Mouse (Mus musculus) heart, embryonic 13.5 days (tissue): Measurements from ENCODE around the gene Slc35a1. TPM values are rescaled to one million over a fixed set of nuclear protein-coding genes. Genes with fewer than 3 reads are reported as not detected.

Source experiments
- ATAC-seq: fragments of 200-750 bp; cut with Nextera tagmentation; 2 replicates; pipeline ENCODE4 v1.8.0; 2017; ENCODE audit warnings: moderate TSS enrichment; ENCODE audit not compliant: insufficient number of reproducible peaks, low FRiP score, low TSS enrichment; ENCODE audit errors: extremely low read depth
- H3K27ac ChIP-seq: fragments of 300-500 bp; sonication (generic); replicated peaks from 2 replicates; pipeline ENCODE4 v1.5.1; 2015; ENCODE audit warnings: moderate library complexity, mild to moderate bottlenecking, inconsistent platforms
- H3K27me3 ChIP-seq: fragments of 300-500 bp; sonication (generic); replicated peaks from 2 replicates; pipeline ENCODE4 v1.6.1; 2015; ENCODE audit warnings: mild to moderate bottlenecking, inconsistent platforms
- H3K36me3 ChIP-seq: fragments of 300-500 bp; sonication (generic); 2 replicates; pipeline ENCODE4 v1.6.1; 2015; ENCODE audit warnings: mild to moderate bottlenecking, inconsistent platforms
- H3K4me1 ChIP-seq: fragments of 300-500 bp; sonication (generic); 2 replicates; pipeline ENCODE4 v1.6.1; 2015; ENCODE audit warnings: inconsistent platforms
- H3K4me2 ChIP-seq: fragments of 300-500 bp; sonication (generic); 2 replicates; pipeline ENCODE4 v1.6.1; 2015; ENCODE audit warnings: inconsistent platforms, mild to moderate bottlenecking, moderate library complexity
- H3K4me3 ChIP-seq: fragments of 300-500 bp; sonication (generic); 2 replicates; pipeline ENCODE4 v1.5.1; 2015; ENCODE audit warnings: moderate library complexity, mild to moderate bottlenecking, inconsistent platforms
- H3K9ac ChIP-seq: fragments of 300-500 bp; sonication (generic); 2 replicates; pipeline ENCODE4 v1.6.1; 2015; ENCODE audit warnings: inconsistent platforms, mild to moderate bottlenecking, moderate library complexity
- H3K9me3 ChIP-seq: fragments of 300-500 bp; sonication (generic); 2 replicates; pipeline ENCODE4 v1.6.1; 2016; ENCODE audit warnings: inconsistent platforms
- WGBS: fragments of 180-500 bp; shearing (Covaris S2); methylation state at CpG from one replicate; pipeline ENCODE4 v1.1.7; 2015; ENCODE audit warnings: mixed read lengths; 5-methylcytosine and 5-hydroxymethylcytosine counted together
- polyA plus RNA-seq: library from polyadenylated mRNA; unstranded; fragments of >200 nt; fragmentation: Nextera tagmentation; extraction: Ambion mirVana; gene quantifications from 2 replicates; pipeline ENCODE4 v1.2.1, GENCODE M21; 2015

The Slc35a1 gene
- polyA plus RNA-seq, 1 experiment from 2014 or later, result 43.9 TPM

DNA sequence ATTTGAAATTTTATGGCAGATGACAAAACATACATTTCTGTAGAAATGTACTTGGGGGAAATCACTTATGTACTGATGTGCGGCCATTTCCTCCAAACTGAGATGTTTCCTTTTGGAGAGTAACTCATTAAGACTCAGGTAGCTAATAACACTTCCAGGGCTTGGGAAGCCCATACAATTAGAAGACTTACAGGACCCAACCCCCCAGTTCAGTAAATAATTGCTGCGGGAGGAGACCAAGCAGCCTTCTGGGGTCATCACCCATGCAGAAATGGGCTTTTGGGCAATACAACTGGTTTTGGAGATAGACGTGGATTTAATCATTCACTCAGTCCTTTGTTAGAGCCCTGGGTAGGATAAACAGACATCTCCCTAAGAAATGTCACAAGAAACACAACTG, 20.0 kb upstream of the Slc35a1 start:
- H3K4me2 ChIP-seq, result no peak overlapping the region
- no peak overlapping the region for H3K27ac ChIP-seq
- WGBS, result 68% methylated on average over 3 of the region's 3 CpGs
- peaks cover 7% of the 10 kb centered on the region; the same call in 1 of the 2 replicates for H3K9me3 ChIP-seq
- no peak overlapping the region for H3K4me3 ChIP-seq
- H3K4me1 ChIP-seq, result no peaks in the 10 kb centered on the region
- no peak overlapping the region for H3K9ac ChIP-seq
- ATAC-seq, result no peak
- no peaks in the 10 kb centered on the region for H3K27me3 ChIP-seq
- no peaks in the 10 kb centered on the region for H3K36me3 ChIP-seq

DNA sequence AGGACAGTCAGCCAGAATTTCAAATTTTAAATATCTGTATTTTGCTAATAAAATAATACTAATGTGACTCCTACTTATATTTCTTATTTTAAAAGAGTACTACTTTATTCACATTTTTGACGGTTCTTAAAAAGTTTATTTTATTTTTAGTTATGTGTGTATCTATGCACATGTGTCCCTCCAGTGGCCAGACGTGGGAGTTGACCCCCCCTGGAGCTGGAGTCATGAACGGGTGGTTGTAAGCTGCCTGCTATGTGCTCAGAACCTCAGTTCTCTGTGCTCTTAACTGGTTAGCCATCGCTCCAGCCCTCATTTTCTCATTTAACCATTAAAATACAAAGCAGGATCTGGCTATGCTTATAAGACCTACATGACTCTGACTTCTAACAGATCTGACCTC, 15.8 kb upstream of the Slc35a1 start:
- H3K9ac ChIP-seq, result no peak overlapping the region
- no peaks in the 10 kb centered on the region for H3K4me1 ChIP-seq
- H3K36me3 ChIP-seq, result no peaks in the 10 kb centered on the region
- no peaks in the 10 kb centered on the region for H3K9me3 ChIP-seq
- H3K27me3 ChIP-seq, result no peaks in the 10 kb centered on the region
- no peak for ATAC-seq
- 54% methylated on average over 4 of the region's 4 CpGs for WGBS
- no peak overlapping the region for H3K4me3 ChIP-seq
- no peak overlapping the region for H3K4me2 ChIP-seq
- H3K27ac ChIP-seq, result no peak overlapping the region

DNA sequence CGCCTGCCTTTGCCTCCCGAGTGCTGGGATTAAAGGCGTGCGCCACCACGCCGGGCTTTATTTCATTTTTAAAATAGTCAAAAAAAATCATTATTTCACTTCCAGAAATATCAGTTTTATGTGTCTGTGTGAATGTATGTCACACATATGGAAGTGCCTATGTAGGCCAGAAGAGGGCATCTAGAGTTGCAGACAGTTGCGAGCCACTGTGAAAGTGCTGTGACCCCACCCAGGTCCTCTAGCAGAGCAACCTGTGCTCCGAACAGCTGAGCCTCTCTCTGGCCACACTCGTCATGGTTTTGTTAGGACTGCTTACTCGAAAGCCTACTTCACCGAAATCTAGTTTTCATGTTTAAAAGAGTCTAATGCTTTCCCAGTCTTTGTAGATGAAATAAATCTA, 15.0 kb upstream of the Slc35a1 start:
- ATAC-seq, result no peak
- no peaks in the 10 kb centered on the region for H3K27me3 ChIP-seq
- WGBS, result 91% methylated on average over 11 of the region's 11 CpGs

DNA sequence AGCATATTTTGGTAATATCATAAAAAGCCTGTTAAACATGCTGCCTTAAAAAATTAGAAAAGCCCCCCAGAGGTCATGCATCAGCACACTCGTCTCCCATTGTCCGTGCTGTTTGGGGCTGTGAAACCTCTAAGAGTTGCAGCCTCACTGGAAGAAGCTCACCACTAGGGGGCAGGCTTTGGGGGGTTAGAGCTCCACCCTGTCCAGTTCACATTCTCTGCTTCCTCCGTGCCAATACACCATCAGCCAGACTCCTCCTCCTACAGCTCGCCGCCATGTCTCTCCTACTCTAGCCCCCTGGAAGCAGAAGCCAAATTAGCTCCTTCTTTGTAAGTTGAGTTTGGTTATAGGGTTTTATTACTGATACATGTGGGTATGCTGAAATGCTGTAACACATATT, 14.3 kb upstream of the Slc35a1 start:
- no peaks in the 10 kb centered on the region for H3K9me3 ChIP-seq
- H3K9ac ChIP-seq, result no peak overlapping the region
- H3K27ac ChIP-seq, result no peak overlapping the region
- H3K36me3 ChIP-seq, result no peaks in the 10 kb centered on the region
- H3K27me3 ChIP-seq, result no peaks in the 10 kb centered on the region
- H3K4me1 ChIP-seq, result no peaks in the 10 kb centered on the region
- H3K4me3 ChIP-seq, result no peak overlapping the region
- 64% methylated on average over 5 of the region's 5 CpGs for WGBS
- ATAC-seq, result no peak
- no peak overlapping the region for H3K4me2 ChIP-seq

More for the DNA sequence above, 15.0 kb upstream of the Slc35a1 start:
- Histone ChIP-seq H3K4me1 (no peaks in the 10 kb centered on the region), H3K9me3 (no peaks in the 10 kb centered on the region), H3K4me3 (no peak overlapping the region), H3K9ac (no peak overlapping the region), H3K4me2 (no peak overlapping the region), H3K36me3 (no peaks in the 10 kb centered on the region), H3K27ac (no peak overlapping the region)

DNA sequence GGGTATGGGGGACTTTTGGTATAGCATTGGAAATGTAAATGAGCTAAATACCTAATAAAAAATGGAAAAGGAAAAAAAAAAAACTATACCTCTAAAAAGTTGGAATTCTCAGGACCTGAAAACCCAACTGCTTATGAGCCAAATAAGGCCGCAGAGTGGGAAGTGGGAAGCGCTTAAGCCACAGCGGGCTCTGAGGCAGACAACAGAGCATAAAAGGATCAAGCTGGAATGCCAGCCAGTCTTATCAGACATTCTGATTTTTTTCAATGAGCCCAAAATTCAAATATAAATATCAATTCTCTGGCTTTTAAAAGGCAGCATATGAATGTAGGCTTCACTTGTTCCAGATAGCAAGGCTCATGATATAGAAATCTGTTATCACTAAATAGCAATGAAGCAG, 783 bp upstream of the Slc35a1 start:
- peaks cover 11% of the 10 kb centered on the region for H3K4me1 ChIP-seq
- peak overlapping the region; percentile 9; the same call in 1 of the 2 replicates for H3K27ac ChIP-seq
- H3K36me3 ChIP-seq, result peaks cover 3% of the 10 kb centered on the region
- H3K4me3 ChIP-seq, result peak overlapping the region; percentile 10; the same call in 1 of the 2 replicates
- H3K27me3 ChIP-seq, result no peaks in the 10 kb centered on the region
- no peak overlapping the region for H3K9ac ChIP-seq
- WGBS, result 60% methylated on average over 3 of the region's 3 CpGs
- peak overlapping the region; percentile 75 for H3K4me2 ChIP-seq
- ATAC-seq, result no peak
- H3K9me3 ChIP-seq, result no peaks in the 10 kb centered on the region

DNA sequence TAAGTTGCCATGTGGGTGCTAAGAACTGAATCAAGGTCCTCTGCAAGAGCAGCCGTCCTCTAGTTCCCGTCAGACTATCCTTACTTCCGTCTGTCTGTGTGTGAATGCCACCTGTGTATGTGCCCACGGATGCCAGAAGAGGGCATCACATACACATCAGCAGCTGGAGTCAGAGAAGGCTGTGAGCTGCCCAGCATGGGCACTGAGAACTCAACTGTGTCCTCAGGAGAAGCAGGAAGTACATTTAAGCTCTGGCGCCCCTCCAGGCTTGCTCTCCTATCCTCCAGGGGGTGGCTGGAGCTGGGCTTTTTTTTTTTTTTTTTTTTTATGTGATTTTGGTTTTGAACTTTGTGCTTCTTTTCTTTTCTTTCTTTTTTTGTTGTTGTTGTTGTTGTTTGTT, 6.7 kb downstream of the Slc35a1 start:
- peaks cover 46% of the 10 kb centered on the region for H3K36me3 ChIP-seq
- no peak overlapping the region for H3K4me2 ChIP-seq
- no peak for ATAC-seq
- H3K9ac ChIP-seq, result no peak overlapping the region
- WGBS, result 84% methylated on average over 5 of the region's 5 CpGs
- no peak overlapping the region for H3K4me3 ChIP-seq
- H3K9me3 ChIP-seq, result no peaks in the 10 kb centered on the region
- H3K27ac ChIP-seq, result no peak overlapping the region
- H3K27me3 ChIP-seq, result no peaks in the 10 kb centered on the region
- H3K4me1 ChIP-seq, result peaks cover 4% of the 10 kb centered on the region

DNA sequence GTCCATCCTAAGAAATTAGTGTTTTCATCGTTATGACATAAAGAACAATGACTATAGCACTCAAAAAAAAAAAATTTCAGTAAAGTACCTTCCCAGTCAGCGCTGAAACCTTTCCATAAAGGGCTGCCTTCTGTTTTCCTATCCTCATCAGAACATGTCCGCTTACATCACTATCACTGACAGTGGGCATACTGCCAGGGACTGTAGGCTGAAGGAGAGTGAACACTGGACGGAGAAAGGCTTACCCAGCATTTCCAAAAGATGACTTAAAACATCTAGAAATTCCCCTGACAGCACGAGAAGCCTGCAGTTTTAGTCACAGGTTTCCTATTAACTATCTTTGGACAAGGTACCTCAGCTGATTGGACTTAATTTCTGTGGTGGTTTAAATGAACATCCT, 13.5 kb downstream of the Slc35a1 start:
- Histone ChIP-seq H3K4me2 (no peak overlapping the region), H3K36me3 (peaks cover 48% of the 10 kb centered on the region), H3K9ac (no peak overlapping the region), H3K27me3 (no peaks in the 10 kb centered on the region), H3K27ac (no peak overlapping the region), H3K4me1 (peaks cover 8% of the 10 kb centered on the region), H3K4me3 (no peak overlapping the region), H3K9me3 (no peaks in the 10 kb centered on the region)
- 61% methylated on average over 5 of the region's 5 CpGs for WGBS
- no peak for ATAC-seq

DNA sequence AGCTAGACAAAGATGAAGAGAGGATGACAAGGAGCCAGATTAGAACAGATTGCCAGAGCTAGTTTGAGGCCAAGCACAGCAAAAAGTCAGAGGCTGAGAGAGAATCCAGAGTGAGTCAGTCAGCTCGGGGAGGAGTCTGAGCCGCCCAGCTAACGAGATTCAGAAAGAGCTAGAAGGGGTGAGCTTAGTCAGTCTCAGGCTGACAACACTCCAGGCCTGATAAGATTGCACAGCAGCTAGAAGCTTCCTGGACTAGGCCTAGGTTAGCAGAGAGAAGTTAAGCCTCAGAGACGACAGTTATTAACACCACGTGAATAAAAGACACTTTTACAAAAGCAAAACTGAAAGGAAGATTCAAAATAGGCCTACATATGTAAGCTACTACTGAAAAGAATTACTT, 19.3 kb downstream of the Slc35a1 start:
- peaks cover 65% of the 10 kb centered on the region for H3K36me3 ChIP-seq
- H3K9ac ChIP-seq, result no peak overlapping the region
- no peak for ATAC-seq
- H3K4me2 ChIP-seq, result no peak overlapping the region
- no peak overlapping the region for H3K27ac ChIP-seq
- H3K9me3 ChIP-seq, result no peaks in the 10 kb centered on the region
- no peaks in the 10 kb centered on the region for H3K27me3 ChIP-seq
- WGBS, result 70% methylated on average over 5 of the region's 5 CpGs
- no peaks in the 10 kb centered on the region for H3K4me1 ChIP-seq
- no peak overlapping the region for H3K4me3 ChIP-seq

DNA sequence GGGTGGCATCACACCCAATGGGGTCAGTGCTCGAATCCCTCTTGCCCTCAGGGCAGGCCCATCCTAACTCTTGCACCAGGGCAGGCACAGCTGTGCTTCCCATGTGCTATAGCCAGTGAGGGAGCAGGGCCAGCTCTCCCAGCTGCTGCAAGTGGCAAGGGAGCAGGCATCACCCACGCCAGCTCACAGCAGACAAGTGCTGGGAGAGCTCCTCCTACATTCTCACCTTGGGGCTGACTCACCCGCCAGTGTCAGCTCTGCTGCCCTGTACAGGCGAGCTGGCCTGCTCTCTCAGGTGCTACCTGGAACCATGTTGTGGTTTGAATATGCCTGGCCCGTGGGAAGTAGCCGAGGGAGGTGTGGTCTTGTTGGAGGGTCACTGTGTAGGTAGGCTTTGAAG, 25.3 kb downstream of the Slc35a1 start:
- H3K9me3 ChIP-seq, result no peaks in the 10 kb centered on the region
- no peak overlapping the region for H3K9ac ChIP-seq
- 83% methylated on average over 6 of the region's 6 CpGs for WGBS
- H3K4me2 ChIP-seq, result no peak overlapping the region
- no peaks in the 10 kb centered on the region for H3K4me1 ChIP-seq
- ATAC-seq, result no peak
- H3K4me3 ChIP-seq, result no peak overlapping the region
- H3K27me3 ChIP-seq, result no peaks in the 10 kb centered on the region
- H3K36me3 ChIP-seq, result peaks cover 91% of the 10 kb centered on the region
- no peak overlapping the region for H3K27ac ChIP-seq

DNA sequence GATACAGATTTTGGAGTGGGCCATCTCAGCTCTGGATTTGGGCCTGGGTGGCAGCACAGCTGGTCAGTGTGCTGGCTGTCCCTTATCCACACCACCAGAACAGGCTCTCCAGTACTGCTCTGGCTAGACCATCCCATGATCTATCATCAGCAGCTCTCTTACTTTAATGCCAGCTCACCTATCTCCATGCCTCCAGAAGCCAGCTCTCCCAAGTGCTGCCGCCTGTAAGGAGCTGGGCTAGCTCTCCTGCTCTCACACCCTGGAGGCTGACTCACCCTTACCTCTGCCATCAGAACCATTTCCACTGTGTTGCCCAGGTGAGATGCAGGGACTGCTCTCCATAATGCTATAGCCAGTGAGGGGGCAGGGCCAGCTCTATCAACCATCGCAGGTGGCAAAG, 25.7 kb downstream of the Slc35a1 start:
- Histone ChIP-seq H3K27me3 (no peaks in the 10 kb centered on the region), H3K36me3 (peaks cover 91% of the 10 kb centered on the region), H3K9me3 (no peaks in the 10 kb centered on the region), H3K9ac (no peak overlapping the region), H3K4me3 (no peak overlapping the region), H3K4me2 (no peak overlapping the region), H3K4me1 (no peaks in the 10 kb centered on the region), H3K27ac (no peak overlapping the region)
- no peak for ATAC-seq
- WGBS, result 98% methylated on average over 2 of the region's 2 CpGs

DNA sequence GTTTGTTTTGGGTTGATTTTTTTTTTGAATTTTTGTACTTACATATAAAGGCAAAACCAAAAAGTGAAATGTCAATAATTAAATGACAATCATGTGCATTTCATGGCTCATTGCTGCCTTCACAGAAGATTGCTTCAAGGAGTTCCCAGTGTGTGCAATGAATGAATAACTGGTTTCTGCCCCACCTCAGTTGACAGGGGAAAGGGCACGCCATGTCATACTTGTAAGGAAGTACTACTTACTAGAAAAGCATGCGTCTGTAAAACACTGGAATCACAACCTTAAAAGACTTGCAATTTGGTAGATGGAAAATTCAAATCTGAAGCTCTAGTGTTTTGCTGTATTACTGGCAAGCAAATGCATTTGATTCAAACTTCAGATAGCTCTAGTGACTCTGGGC, 28.2 kb downstream of the Slc35a1 start:
- H3K9ac ChIP-seq, result no peak overlapping the region
- no peak overlapping the region for H3K4me2 ChIP-seq
- H3K27me3 ChIP-seq, result no peaks in the 10 kb centered on the region
- 82% methylated on average over 2 of the region's 2 CpGs for WGBS
- no peak overlapping the region for H3K4me3 ChIP-seq
- no peaks in the 10 kb centered on the region for H3K9me3 ChIP-seq
- ATAC-seq, result no peak
- no peaks in the 10 kb centered on the region for H3K4me1 ChIP-seq
- peaks cover 90% of the 10 kb centered on the region for H3K36me3 ChIP-seq
- no peak overlapping the region for H3K27ac ChIP-seq

DNA sequence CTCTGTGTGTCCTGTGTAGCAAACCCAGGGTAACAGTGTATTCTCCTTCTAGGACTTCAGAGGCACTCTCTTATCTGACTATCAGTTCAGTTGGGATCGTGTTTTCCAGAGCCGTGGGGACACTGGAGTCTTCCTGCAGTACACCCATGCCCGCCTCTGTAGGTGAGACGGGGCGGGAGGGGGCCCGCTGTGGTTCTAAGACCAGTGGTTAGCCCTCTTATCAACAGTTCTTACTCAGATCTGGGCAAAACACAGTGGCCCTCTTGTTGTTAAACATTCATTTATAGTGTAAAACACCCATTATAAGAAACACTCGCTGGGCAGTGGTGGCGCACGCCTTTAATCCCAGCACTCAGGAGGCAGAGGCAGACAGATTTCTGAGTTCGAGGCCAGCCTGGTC, 31.1 kb downstream of the Slc35a1 start:
- Histone ChIP-seq H3K36me3 (peaks cover 91% of the 10 kb centered on the region), H3K4me3 (no peak overlapping the region), H3K27ac (no peak overlapping the region), H3K27me3 (no peaks in the 10 kb centered on the region), H3K9me3 (no peaks in the 10 kb centered on the region), H3K4me2 (no peak overlapping the region), H3K4me1 (no peaks in the 10 kb centered on the region), H3K9ac (no peak overlapping the region)
- no peak for ATAC-seq
- 88% methylated on average over 10 of the region's 10 CpGs for WGBS
